Mouse (Mus musculus): Measurements from ENCODE around the gene Dhh. TPM values are rescaled to one million over a fixed set of nuclear protein-coding genes. Genes with fewer than 3 reads are reported as not detected.
A peak's percentile ranks its signal among the peaks of the same experiment; 100 is the strongest.
"Not testable (repeated sequence)": the region's sequence is repeated elsewhere in the genome, so short reads cannot be mapped to it uniquely, and the experiment has no call there.

Gene Dhh
- polyA plus RNA-seq, 1 experiment: 0.60 TPM

DNA sequence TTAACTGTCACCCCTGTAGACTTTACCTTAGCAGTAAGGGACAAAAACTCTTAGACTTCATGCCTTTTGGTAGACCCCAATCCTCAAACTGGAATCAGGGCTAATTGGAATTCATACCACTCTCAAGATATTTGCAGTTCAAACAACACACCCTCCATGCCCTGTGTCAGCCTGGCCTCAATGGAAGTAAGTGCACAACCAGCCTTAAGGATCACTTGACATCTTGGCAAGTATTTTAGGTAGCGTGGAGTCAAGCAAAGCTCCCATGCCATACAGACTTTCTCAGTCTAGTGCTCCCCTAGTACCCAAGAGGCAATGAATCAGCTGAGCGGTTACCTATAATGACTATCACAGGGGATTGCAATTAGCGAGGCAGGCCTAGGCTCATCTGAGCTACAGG lies 32.7 kb upstream of the Dhh start:
- 84% methylated on average over 3 of the region's 3 CpGs for WGBS
- TF ChIP-seq POLR2A (IDR thresholded peaks at IDR 0.05; ENCODE audit: borderline replicate concordance, control insufficient read depth, low read depth, low read length) (no peak), CTCF (IDR thresholded peaks at IDR 0.05; ENCODE audit: control insufficient read depth, insufficient read depth, low read length) (no peak)
- H3K27ac ChIP-seq (ENCODE audit: control insufficient read depth, insufficient read depth, low read depth, low read length, poor library complexity): no peak overlapping the region
- H3K4me1 ChIP-seq (ENCODE audit: control insufficient read depth, insufficient read depth, low read length): peaks cover 2% of the 10 kb centered on the region
- H3K4me3 ChIP-seq (replicated peaks; ENCODE audit: control insufficient read depth, low read depth, low read length): no peak overlapping the region

DNA sequence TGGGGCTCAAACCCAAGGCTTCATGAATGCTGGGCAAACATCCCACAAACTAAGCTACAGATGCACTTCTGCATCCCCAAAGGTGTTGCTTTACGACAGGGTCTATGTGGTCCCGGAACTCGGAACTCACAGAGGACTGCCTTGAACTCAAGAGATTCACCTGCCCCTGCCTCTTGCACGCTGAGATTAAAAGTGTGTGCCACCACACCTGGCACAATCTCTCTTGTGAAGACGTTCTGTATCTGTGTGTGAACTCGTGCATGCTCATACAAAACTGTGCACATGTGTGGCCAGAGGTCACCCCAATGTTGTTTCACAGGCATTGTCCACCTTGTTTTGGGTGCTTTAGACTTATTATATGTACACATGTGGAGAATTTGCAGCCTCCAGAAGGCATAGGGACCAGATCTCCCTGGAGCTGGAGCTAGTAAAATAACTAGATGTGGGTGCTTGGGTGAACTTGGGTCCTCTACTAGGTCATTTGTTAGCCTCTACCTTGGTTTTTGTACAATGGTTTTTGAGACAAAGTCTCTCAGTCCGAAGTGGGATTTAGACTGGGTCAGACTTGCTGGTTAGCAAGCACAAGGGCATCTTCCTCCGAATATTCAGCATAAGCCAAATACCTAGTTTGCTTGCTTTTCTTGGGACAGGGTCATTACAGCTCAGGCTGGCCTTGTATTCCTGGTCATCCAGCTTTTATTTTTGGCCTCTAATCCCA lies 31.8 kb upstream of the Dhh start:
- H3K27ac ChIP-seq (ENCODE audit: control insufficient read depth, insufficient read depth, low read depth, low read length, poor library complexity): no peak overlapping the region
- H3K4me3 ChIP-seq (replicated peaks; ENCODE audit: control insufficient read depth, low read depth, low read length): no peak overlapping the region
- peaks cover 2% of the 10 kb centered on the region for H3K4me1 ChIP-seq (ENCODE audit: control insufficient read depth, insufficient read depth, low read length)
- TF ChIP-seq CTCF (IDR thresholded peaks at IDR 0.05; ENCODE audit: control insufficient read depth, insufficient read depth, low read length): no peak
- 60% methylated on average over 8 of the region's 8 CpGs for WGBS

DNA sequence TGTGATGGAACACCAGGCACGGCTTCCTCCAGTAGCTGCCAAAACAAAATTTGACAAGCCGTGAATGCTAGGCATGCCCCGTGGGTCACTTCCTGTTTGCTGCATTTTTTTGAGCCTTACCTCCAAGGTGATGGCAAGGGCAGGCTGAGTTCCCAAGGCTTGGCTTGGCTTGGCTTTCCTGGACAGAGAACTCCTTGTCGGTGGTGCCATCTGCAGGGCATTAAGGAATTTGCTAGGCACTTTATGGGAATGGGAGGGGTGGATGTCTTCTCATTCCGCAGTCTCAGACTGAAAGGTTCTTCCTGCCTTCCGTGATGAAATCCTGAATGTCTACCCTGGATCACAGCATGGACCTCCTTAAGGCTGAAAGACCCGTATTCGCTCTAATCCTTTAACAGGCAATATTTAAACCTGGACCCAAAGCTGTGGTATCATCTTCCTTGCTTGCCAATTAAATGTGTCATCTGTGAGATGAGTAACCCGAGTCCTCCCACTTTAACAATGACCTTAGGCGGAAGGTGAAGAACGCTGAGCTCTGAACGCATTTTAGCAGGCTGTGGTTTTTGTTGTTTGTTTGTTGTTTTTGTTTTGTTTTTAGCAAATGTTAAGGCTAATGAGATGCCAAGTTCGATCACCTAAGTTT lies 30.4 kb upstream of the Dhh start:
- TF ChIP-seq CTCF (IDR thresholded peaks at IDR 0.05; ENCODE audit: control insufficient read depth, insufficient read depth, low read length): peak; percentile 54; the same call in 1 of the 2 replicates
- TF ChIP-seq POLR2A (IDR thresholded peaks at IDR 0.05; ENCODE audit: borderline replicate concordance, control insufficient read depth, low read depth, low read length): no peak
- Histone ChIP-seq H3K4me3 (replicated peaks; ENCODE audit: control insufficient read depth, low read depth, low read length) (no peak overlapping the region), H3K4me1 (ENCODE audit: control insufficient read depth, insufficient read depth, low read length) (peaks cover 2% of the 10 kb centered on the region), H3K27ac (ENCODE audit: control insufficient read depth, insufficient read depth, low read depth, low read length, poor library complexity) (no peak overlapping the region)
- 27% methylated on average over 13 of the region's 13 CpGs for WGBS

DNA sequence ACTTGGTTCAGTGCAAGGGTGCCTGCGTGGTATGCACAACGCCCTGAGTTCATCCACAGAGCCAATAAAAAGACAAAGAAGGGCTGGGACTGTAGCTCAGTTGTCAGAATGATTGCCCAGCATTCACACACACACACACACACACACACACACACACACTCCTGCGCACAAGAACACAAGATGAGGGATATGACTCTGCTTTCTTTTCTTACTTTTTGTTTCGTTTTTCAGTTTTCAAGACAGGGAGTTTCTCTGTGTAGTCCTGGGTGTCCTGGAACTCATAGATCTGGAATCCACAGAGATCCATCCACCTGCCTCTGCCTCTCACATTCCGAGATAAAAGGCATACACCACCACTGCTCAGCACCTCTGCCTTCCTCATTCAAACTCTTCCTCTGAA lies 29.2 kb upstream of the Dhh start:
- no peak for TF ChIP-seq CTCF (IDR thresholded peaks at IDR 0.05; ENCODE audit: control insufficient read depth, insufficient read depth, low read length)
- WGBS: 24% methylated on average over 5 of the region's 5 CpGs
- H3K4me3 ChIP-seq (replicated peaks; ENCODE audit: control insufficient read depth, low read depth, low read length): peak overlapping the region; percentile 28
- no peak overlapping the region for H3K27ac ChIP-seq (ENCODE audit: control insufficient read depth, insufficient read depth, low read depth, low read length, poor library complexity)
- H3K4me1 ChIP-seq (ENCODE audit: control insufficient read depth, insufficient read depth, low read length): peaks cover 2% of the 10 kb centered on the region

- Histone ChIP-seq H3K4me1 (ENCODE audit: control insufficient read depth, insufficient read depth, low read length) (peaks cover 2% of the 10 kb centered on the region), H3K4me3 (replicated peaks; ENCODE audit: control insufficient read depth, low read depth, low read length) (no peak overlapping the region), H3K27ac (ENCODE audit: control insufficient read depth, insufficient read depth, low read depth, low read length, poor library complexity) (no peak overlapping the region)
- 81% methylated on average over 3 of the region's 3 CpGs for WGBS
- no peak for TF ChIP-seq CTCF (IDR thresholded peaks at IDR 0.05; ENCODE audit: control insufficient read depth, insufficient read depth, low read length)
- TF ChIP-seq POLR2A (IDR thresholded peaks at IDR 0.05; ENCODE audit: borderline replicate concordance, control insufficient read depth, low read depth, low read length): no peak
These were observed 26.3 kb upstream of the Dhh start for GRCm38 (mm10) chr15:98924682-98925081.

GRCm38 (mm10) chr15:98923031-98923537 lies 24.7 kb upstream of the Dhh start:
- H3K27ac ChIP-seq (ENCODE audit: control insufficient read depth, insufficient read depth, low read depth, low read length, poor library complexity): no peak overlapping the region
- WGBS: 75% methylated on average over 2 of the region's 2 CpGs
- H3K4me3 ChIP-seq (replicated peaks; ENCODE audit: control insufficient read depth, low read depth, low read length): no peak overlapping the region
- peaks cover 2% of the 10 kb centered on the region for H3K4me1 ChIP-seq (ENCODE audit: control insufficient read depth, insufficient read depth, low read length)
- TF ChIP-seq POLR2A (IDR thresholded peaks at IDR 0.05; ENCODE audit: borderline replicate concordance, control insufficient read depth, low read depth, low read length) (no peak), CTCF (IDR thresholded peaks at IDR 0.05; ENCODE audit: control insufficient read depth, insufficient read depth, low read length) (no peak)

DNA sequence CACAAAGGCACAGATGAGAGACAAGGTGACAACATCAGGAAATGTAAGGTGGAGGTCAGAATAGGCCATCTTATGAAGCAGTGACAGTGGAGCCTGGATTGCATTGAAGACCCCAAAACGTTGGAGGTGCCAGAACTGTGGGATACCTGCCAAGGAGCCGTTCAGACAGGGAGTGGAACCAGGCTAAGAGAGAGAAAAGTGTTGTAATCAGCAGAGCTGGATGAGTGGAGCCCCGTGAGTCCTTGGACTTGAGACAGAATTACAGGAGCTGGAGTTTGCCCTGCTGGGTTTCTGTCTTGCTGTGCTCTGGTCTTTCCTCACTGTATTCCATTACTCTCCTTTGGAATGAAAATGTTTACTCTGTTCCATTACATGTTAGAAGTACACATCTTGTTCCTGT lies 24.2 kb upstream of the Dhh start:
- H3K27ac ChIP-seq (ENCODE audit: control insufficient read depth, insufficient read depth, low read depth, low read length, poor library complexity): no peak overlapping the region
- no peak for TF ChIP-seq CTCF (IDR thresholded peaks at IDR 0.05; ENCODE audit: control insufficient read depth, insufficient read depth, low read length)
- TF ChIP-seq POLR2A (IDR thresholded peaks at IDR 0.05; ENCODE audit: borderline replicate concordance, control insufficient read depth, low read depth, low read length): no peak
- no peaks in the 10 kb centered on the region; the same call in 1 of the 2 replicates for H3K4me1 ChIP-seq (ENCODE audit: control insufficient read depth, insufficient read depth, low read length)
- WGBS: 68% methylated on average over 3 of the region's 3 CpGs
- H3K4me3 ChIP-seq (replicated peaks; ENCODE audit: control insufficient read depth, low read depth, low read length): no peak overlapping the region

DNA sequence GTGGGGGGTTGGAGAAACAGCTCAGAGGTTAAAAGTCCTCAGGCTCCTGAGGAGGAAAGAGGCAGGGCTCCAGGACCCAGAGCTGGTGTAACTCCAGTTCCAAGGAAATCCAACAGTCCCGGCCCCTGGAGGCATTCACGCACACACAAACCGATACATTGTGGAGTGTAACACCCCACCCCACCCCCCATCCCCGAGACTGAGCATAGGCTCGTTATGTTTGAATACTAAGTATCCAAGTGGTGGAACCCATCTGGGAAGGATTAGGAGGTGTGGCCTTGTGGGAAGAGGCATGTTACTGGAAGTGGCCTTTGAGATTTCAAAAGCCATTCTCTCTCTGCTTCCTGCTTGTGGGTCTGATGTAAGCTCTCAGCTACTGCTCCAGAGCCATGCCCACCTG lies 23.2 kb upstream of the Dhh start:
- Histone ChIP-seq H3K4me1 (ENCODE audit: control insufficient read depth, insufficient read depth, low read length) (no peaks in the 10 kb centered on the region), H3K27ac (ENCODE audit: control insufficient read depth, insufficient read depth, low read depth, low read length, poor library complexity) (no peak overlapping the region), H3K4me3 (replicated peaks; ENCODE audit: control insufficient read depth, low read depth, low read length) (no peak overlapping the region)
- TF ChIP-seq CTCF (IDR thresholded peaks at IDR 0.05; ENCODE audit: control insufficient read depth, insufficient read depth, low read length): no peak
- no peak for TF ChIP-seq POLR2A (IDR thresholded peaks at IDR 0.05; ENCODE audit: borderline replicate concordance, control insufficient read depth, low read depth, low read length)
- WGBS: 91% methylated on average over 5 of the region's 5 CpGs

GRCm38 (mm10) chr15:98918499-98918895 lies 20.2 kb upstream of the Dhh start:
- Histone ChIP-seq H3K4me3 (replicated peaks; ENCODE audit: control insufficient read depth, low read depth, low read length) (peak overlapping the region; percentile 93), H3K27ac (ENCODE audit: control insufficient read depth, insufficient read depth, low read depth, low read length, poor library complexity) (peak overlapping the region; percentile 7; the same call in 1 of the 2 replicates)
- 10% methylated on average over 8 of the region's 8 CpGs for WGBS
- H3K4me1 ChIP-seq (ENCODE audit: control insufficient read depth, insufficient read depth, low read length): not testable (repeated sequence)
